Mouse (Mus musculus) intestine, embryonic 15.5 days (tissue): ENCODE data around the gene Nfxl1. TPM values are rescaled to one million over a fixed set of nuclear protein-coding genes. Genes with fewer than 3 reads are reported as not detected.

ENCODE experiments used
- ATAC-seq: fragments of 200-750 bp; cut with Nextera tagmentation; 2 replicates; pipeline ENCODE4 v1.8.0; 2017; ENCODE audit warnings: moderate TSS enrichment, moderate library complexity
- H3K27ac ChIP-seq: fragments of 300-500 bp; sonication (generic); 2 replicates; pipeline ENCODE4 v1.5.1; 2015; ENCODE audit warnings: mild to moderate bottlenecking, inconsistent platforms
- H3K27me3 ChIP-seq: fragments of 300-500 bp; sonication (generic); replicated peaks from 2 replicates; pipeline ENCODE4 v1.6.1; 2015; ENCODE audit warnings: inconsistent platforms
- H3K36me3 ChIP-seq: fragments of 300-500 bp; sonication (generic); 2 replicates; pipeline ENCODE4 v1.6.1; 2015; ENCODE audit warnings: inconsistent platforms
- H3K4me1 ChIP-seq: fragments of 300-500 bp; sonication (generic); replicated peaks from 2 replicates; pipeline ENCODE4 v1.6.1; 2015; ENCODE audit warnings: inconsistent platforms
- H3K4me2 ChIP-seq: fragments of 300-500 bp; sonication (generic); replicated peaks from 2 replicates; pipeline ENCODE4 v1.6.1; 2015; ENCODE audit warnings: mild to moderate bottlenecking, inconsistent platforms
- H3K4me3 ChIP-seq: fragments of 300-500 bp; sonication (generic); replicated peaks from 2 replicates; pipeline ENCODE4 v1.5.1; 2015; ENCODE audit warnings: inconsistent platforms
- H3K9ac ChIP-seq: fragments of 300-500 bp; sonication (generic); 2 replicates; pipeline ENCODE4 v1.6.1; 2015; ENCODE audit warnings: inconsistent platforms
- H3K9me3 ChIP-seq: fragments of 300-500 bp; sonication (generic); 2 replicates; pipeline ENCODE4 v1.6.1; 2016; ENCODE audit warnings: inconsistent platforms
- WGBS: fragments of 180-500 bp; shearing (Covaris S2); methylation state at CpG from one replicate; pipeline ENCODE4 v1.1.7; 2015; 5-methylcytosine and 5-hydroxymethylcytosine counted together
- polyA plus RNA-seq: library from polyadenylated mRNA; unstranded; fragments of >200 nt; fragmentation: Nextera tagmentation; extraction: Ambion mirVana; gene quantifications from 2 replicates; pipeline ENCODE4 v1.2.1, GENCODE M21; 2015

The Nfxl1 gene
- polyA plus RNA-seq, 1 experiment from 2014 or later: 14.7 TPM

GRCm38 (mm10) chr5:72558716-72559526, 563 bp downstream of the Nfxl1 start:
- Histone ChIP-seq H3K4me3 (peak overlapping the region; percentile 82), H3K9ac (peak overlapping the region; percentile 82), H3K4me2 (peak overlapping the region; percentile 90), H3K4me1 (no peaks in the 10 kb centered on the region; the same call in 1 of the 2 replicates), H3K9me3 (0 out of 2 replicates have a peak, but pooled peaks cover 6% of the 10 kb centered on the region), H3K27ac (peak overlapping the region; percentile 72; the same call in 1 of the 2 replicates), H3K36me3 (peaks cover 3% of the 10 kb centered on the region; the same call in 1 of the 2 replicates), H3K27me3 (no peaks in the 10 kb centered on the region)
- under 1% methylated on average over 56 of the region's 57 CpGs for WGBS
- ATAC-seq: peak; percentile 80

DNA sequence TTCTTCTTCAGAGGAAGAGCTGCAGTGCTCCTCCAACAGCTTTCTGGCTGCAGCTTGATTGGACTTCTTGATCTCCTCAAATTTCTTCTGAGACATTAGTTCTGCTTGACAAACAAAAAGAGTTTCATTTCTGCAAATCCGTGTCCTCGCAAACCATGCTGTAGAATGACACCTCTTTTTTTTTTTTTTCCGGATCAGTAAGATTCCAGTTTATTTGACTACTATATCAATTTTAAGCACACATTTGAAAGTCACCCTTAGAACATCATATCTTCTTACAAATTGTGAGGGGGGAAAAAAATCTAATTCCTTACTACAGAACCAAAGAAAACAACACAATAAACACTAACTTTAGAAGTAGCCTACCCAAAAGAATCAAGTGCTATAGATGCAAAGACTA, 3.2 kb downstream of the Nfxl1 start:
- no peak overlapping the region for H3K4me2 ChIP-seq
- ATAC-seq: no peak
- H3K9ac ChIP-seq: no peak overlapping the region
- no peak overlapping the region for H3K4me3 ChIP-seq
- H3K4me1 ChIP-seq: no peaks in the 10 kb centered on the region; the same call in 1 of the 2 replicates
- H3K9me3 ChIP-seq: no peaks in the 10 kb centered on the region
- H3K36me3 ChIP-seq: peaks cover 3% of the 10 kb centered on the region; the same call in 1 of the 2 replicates
- H3K27me3 ChIP-seq: no peaks in the 10 kb centered on the region
- no peak overlapping the region for H3K27ac ChIP-seq
- 91% methylated on average over 3 of the region's 3 CpGs for WGBS

GRCm38 (mm10) chr5:72551209-72551608, 8.3 kb downstream of the Nfxl1 start:
- no peaks in the 10 kb centered on the region for H3K27me3 ChIP-seq
- ATAC-seq: no peak
- no peaks in the 10 kb centered on the region for H3K4me1 ChIP-seq
- WGBS: 91% methylated on average over 3 of the region's 3 CpGs
- H3K9ac ChIP-seq: no peak overlapping the region
- H3K27ac ChIP-seq: no peak overlapping the region
- no peak overlapping the region for H3K4me3 ChIP-seq
- H3K9me3 ChIP-seq: no peaks in the 10 kb centered on the region
- H3K36me3 ChIP-seq: peaks cover 6% of the 10 kb centered on the region; the same call in 1 of the 2 replicates
- H3K4me2 ChIP-seq: no peak overlapping the region

GRCm38 (mm10) chr5:72528896-72529295, 30.6 kb downstream of the Nfxl1 start:
- Histone ChIP-seq H3K9me3 (no peaks in the 10 kb centered on the region), H3K36me3 (peaks cover 12% of the 10 kb centered on the region; the same call in 1 of the 2 replicates), H3K27me3 (no peaks in the 10 kb centered on the region), H3K27ac (no peak overlapping the region), H3K4me1 (no peaks in the 10 kb centered on the region), H3K9ac (no peak overlapping the region), H3K4me3 (no peak overlapping the region), H3K4me2 (no peak overlapping the region)
- WGBS: 93% methylated on average over 3 of the region's 3 CpGs
- no peak for ATAC-seq

GRCm38 (mm10) chr5:72513808-72514207, 45.7 kb downstream of the Nfxl1 start:
- H3K27me3 ChIP-seq: no peaks in the 10 kb centered on the region
- H3K4me2 ChIP-seq: no peak overlapping the region
- H3K4me3 ChIP-seq: no peak overlapping the region
- 84% methylated on average over 5 of the region's 5 CpGs for WGBS
- 0 out of 2 replicates have a peak, but pooled peaks cover 3% of the 10 kb centered on the region for H3K36me3 ChIP-seq
- H3K9ac ChIP-seq: no peak overlapping the region
- H3K9me3 ChIP-seq: no peaks in the 10 kb centered on the region
- ATAC-seq: no peak
- H3K4me1 ChIP-seq: no peaks in the 10 kb centered on the region
- no peak overlapping the region for H3K27ac ChIP-seq

GRCm38 (mm10) chr5:72505740-72506139, 53.7 kb downstream of the Nfxl1 start:
- H3K36me3 ChIP-seq: no peaks in the 10 kb centered on the region
- H3K27ac ChIP-seq: no peak overlapping the region
- ATAC-seq: no peak
- no peak overlapping the region for H3K4me3 ChIP-seq
- WGBS: 79% methylated on average over 5 of the region's 5 CpGs
- peaks cover 30% of the 10 kb centered on the region for H3K27me3 ChIP-seq
- peaks cover 7% of the 10 kb centered on the region for H3K4me1 ChIP-seq
- no peak overlapping the region for H3K4me2 ChIP-seq
- H3K9me3 ChIP-seq: no peaks in the 10 kb centered on the region
- H3K9ac ChIP-seq: no peak overlapping the region

- no peaks in the 10 kb centered on the region for H3K36me3 ChIP-seq
- under 1% methylated on average over 64 of the region's 64 CpGs for WGBS
- H3K4me2 ChIP-seq: peak within 1 kb of the TSS; percentile 82
- no peaks in the 10 kb centered on the region for H3K9me3 ChIP-seq
- no peak within 1 kb of the TSS for H3K27ac ChIP-seq
- ATAC-seq: peak; percentile 72
- H3K9ac ChIP-seq: no peak within 1 kb of the TSS
- H3K27me3 ChIP-seq: peaks cover 30% of the 10 kb centered on the region
- peak within 1 kb of the TSS; percentile 40 for H3K4me3 ChIP-seq
- H3K4me1 ChIP-seq: peaks cover 7% of the 10 kb centered on the region
These were observed 55.7 kb downstream of the Nfxl1 start, which contains the start of gene Corin for GRCm38 (mm10) chr5:72503531-72504523. Corin (minus strand) TSS chr5:72504473.

- 79% methylated on average over 8 of the region's 8 CpGs for WGBS
- Histone ChIP-seq H3K27me3 (peaks cover 30% of the 10 kb centered on the region), H3K9ac (no peak overlapping the region), H3K27ac (no peak overlapping the region), H3K4me1 (peaks cover 7% of the 10 kb centered on the region), H3K4me2 (peak overlapping the region; percentile 82; the same call in 1 of the 2 replicates), H3K9me3 (no peaks in the 10 kb centered on the region), H3K36me3 (no peaks in the 10 kb centered on the region), H3K4me3 (no peak overlapping the region)
- ATAC-seq: no peak
These were observed 56.7 kb downstream of the Nfxl1 start for GRCm38 (mm10) chr5:72502778-72503177.

DNA sequence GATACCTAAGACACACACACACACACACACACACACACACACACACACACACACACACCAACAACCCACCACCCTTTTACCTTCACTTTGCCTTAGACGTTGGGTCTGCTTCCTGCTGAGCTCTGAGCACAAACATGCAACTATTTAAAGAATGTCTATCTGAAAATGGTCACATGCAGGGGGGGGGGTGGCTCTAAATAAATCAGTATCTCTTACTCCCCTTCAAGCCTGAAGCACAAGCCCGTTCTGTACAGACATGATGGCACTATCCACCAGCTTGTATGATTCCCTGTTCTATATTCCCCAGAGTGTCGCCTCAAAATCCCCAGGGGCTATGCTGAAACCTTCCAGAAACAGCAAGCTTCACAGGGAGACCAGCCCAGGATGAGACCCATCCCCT, 57.7 kb downstream of the Nfxl1 start:
- 52% methylated on average over 3 of the region's 3 CpGs for WGBS
- Histone ChIP-seq H3K27me3 (peaks cover 30% of the 10 kb centered on the region), H3K4me1 (peaks cover 7% of the 10 kb centered on the region), H3K27ac (no peak overlapping the region), H3K4me3 (no peak overlapping the region), H3K9ac (no peak overlapping the region), H3K36me3 (no peaks in the 10 kb centered on the region), H3K9me3 (no peaks in the 10 kb centered on the region), H3K4me2 (no peak overlapping the region)
- ATAC-seq: no peak

GRCm38 (mm10) chr5:72498271-72498670, 61.2 kb downstream of the Nfxl1 start:
- H3K9ac ChIP-seq: no peak overlapping the region
- H3K4me2 ChIP-seq: no peak overlapping the region
- WGBS: 70% methylated on average over 10 of the region's 10 CpGs
- peaks cover 12% of the 10 kb centered on the region for H3K27me3 ChIP-seq
- no peak overlapping the region for H3K27ac ChIP-seq
- no peaks in the 10 kb centered on the region for H3K36me3 ChIP-seq
- no peak for ATAC-seq
- H3K4me1 ChIP-seq: no peaks in the 10 kb centered on the region
- H3K4me3 ChIP-seq: no peak overlapping the region
- no peaks in the 10 kb centered on the region for H3K9me3 ChIP-seq

DNA sequence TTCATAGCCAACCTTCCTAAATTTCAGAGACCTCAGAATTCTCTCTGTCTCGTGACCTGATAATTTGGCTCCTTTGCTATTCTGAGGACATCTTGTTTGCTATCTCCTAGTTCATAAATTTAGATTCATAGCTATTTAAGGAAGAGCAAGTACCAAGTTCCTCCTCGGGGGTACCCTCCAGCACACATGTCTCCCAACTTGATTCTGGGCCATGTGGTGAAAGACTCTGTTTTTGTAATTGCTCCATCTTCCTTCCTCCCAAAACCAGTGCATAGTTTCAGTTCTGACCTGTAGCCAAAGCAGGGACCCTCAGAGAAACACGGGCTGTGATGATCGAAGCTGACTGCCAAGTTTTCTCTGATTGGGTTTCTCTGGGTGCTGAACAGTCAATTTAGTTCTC, 62.7 kb downstream of the Nfxl1 start:
- H3K9ac ChIP-seq: no peak overlapping the region
- no peaks in the 10 kb centered on the region for H3K9me3 ChIP-seq
- no peaks in the 10 kb centered on the region for H3K4me1 ChIP-seq
- no peak overlapping the region for H3K27ac ChIP-seq
- H3K4me3 ChIP-seq: no peak overlapping the region
- H3K36me3 ChIP-seq: no peaks in the 10 kb centered on the region
- 84% methylated on average over 4 of the region's 4 CpGs for WGBS
- H3K27me3 ChIP-seq: peaks cover under 1% of the 10 kb centered on the region; the same call in 1 of the 2 replicates
- H3K4me2 ChIP-seq: no peak overlapping the region
- no peak for ATAC-seq

- H3K9me3 ChIP-seq: no peaks in the 10 kb centered on the region
- ATAC-seq: no peak
- H3K4me2 ChIP-seq: no peak overlapping the region
- no peaks in the 10 kb centered on the region for H3K36me3 ChIP-seq
- WGBS: 71% methylated on average over 7 of the region's 7 CpGs
- H3K27me3 ChIP-seq: no peaks in the 10 kb centered on the region
- no peak overlapping the region for H3K27ac ChIP-seq
- no peak overlapping the region for H3K4me3 ChIP-seq
- no peak overlapping the region for H3K9ac ChIP-seq
- H3K4me1 ChIP-seq: no peaks in the 10 kb centered on the region
These were observed 65.6 kb downstream of the Nfxl1 start for GRCm38 (mm10) chr5:72493906-72494305.
